Mouse (Mus musculus) lung, embryonic 14.5 days (tissue): Measurements from ENCODE around the gene Phf14. TPM values are rescaled to one million over a fixed set of nuclear protein-coding genes. Genes with fewer than 3 reads are reported as not detected.

Source experiments
- ATAC-seq: fragments of 200-750 bp; cut with Nextera tagmentation; 2 replicates; pipeline ENCODE4 v1.8.0; 2017; ENCODE audit warnings: mild to moderate bottlenecking, moderate TSS enrichment, moderate library complexity; ENCODE audit not compliant: insufficient read depth
- DNase-seq: peaks from one replicate; pipeline ENCODE4 v3.0.0-alpha.2; 2015
- H3K27ac ChIP-seq: fragments of 300-500 bp; sonication (generic); 2 replicates; pipeline ENCODE4 v1.5.1; 2014; ENCODE audit warnings: low read depth, mild to moderate bottlenecking, moderate library complexity
- H3K27me3 ChIP-seq: fragments of 300-500 bp; sonication (generic); 2 replicates; pipeline ENCODE4 v1.6.1; 2014; ENCODE audit warnings: low read length, control low read depth; ENCODE audit not compliant: insufficient read depth
- H3K36me3 ChIP-seq: fragments of 300-500 bp; sonication (generic); 2 replicates; pipeline ENCODE4 v1.6.1; 2014; ENCODE audit warnings: control low read depth; ENCODE audit not compliant: insufficient read depth
- H3K4me1 ChIP-seq: fragments of 300-500 bp; sonication (generic); 2 replicates; pipeline ENCODE4 v1.6.1; 2014; ENCODE audit warnings: antibody characterized with exemption, control low read depth; ENCODE audit not compliant: insufficient read depth
- H3K4me2 ChIP-seq: fragments of 300-500 bp; sonication (generic); 2 replicates; pipeline ENCODE4 v1.6.1; 2014; ENCODE audit warnings: mild to moderate bottlenecking
- H3K4me3 ChIP-seq: fragments of 300-500 bp; sonication (generic); 2 replicates; pipeline ENCODE4 v1.5.1; 2014; ENCODE audit warnings: low read depth, low read length
- H3K9ac ChIP-seq: fragments of 300-500 bp; sonication (generic); 2 replicates; pipeline ENCODE4 v1.6.1; 2014
- H3K9me3 ChIP-seq: fragments of 300-500 bp; sonication (generic); 2 replicates; pipeline ENCODE4 v1.6.1; 2016; ENCODE audit warnings: low read depth, low read length, control low read depth
- CTCF ChIP-seq: IDR thresholded peaks from 2 replicates; pipeline ENCODE4 v1.5.1; 2016; ENCODE audit warnings: antibody characterized with exemption, low read depth
- WGBS: fragments of 180-500 bp; shearing (Covaris S2); extraction: QIAGEN DNeasy Blood & Tissue Kit; methylation state at CpG from one replicate; pipeline ENCODE4 v1.1.7; 2014; 5-methylcytosine and 5-hydroxymethylcytosine counted together
- polyA plus RNA-seq: library from polyadenylated mRNA; unstranded; fragments of >200 nt; fragmentation: Nextera tagmentation; extraction: Ambion mirVana; gene quantifications from 2 replicates; pipeline ENCODE4 v1.2.1, GENCODE M21; 2014

Phf14 gene
- polyA plus RNA-seq, 1 experiment from 2014 or later, result 71.6 TPM

GRCm38 (mm10) chr6:12058717-12059116 is 151.1 kb downstream of the Phf14 start:
- no peak for TF ChIP-seq CTCF
- ATAC-seq, result no peak
- 85% methylated on average over 5 of the region's 5 CpGs for WGBS

GRCm38 (mm10) chr6:12059971-12060370 is 152.4 kb downstream of the Phf14 start:
- Histone ChIP-seq H3K9me3 (no peaks in the 10 kb centered on the region), H3K9ac (no peak overlapping the region), H3K4me3 (no peak overlapping the region), H3K27me3 (no peaks in the 10 kb centered on the region), H3K4me1 (no peaks in the 10 kb centered on the region), H3K27ac (no peak overlapping the region), H3K4me2 (no peak overlapping the region), H3K36me3 (0 out of 2 replicates have a peak, but pooled peaks cover 16% of the 10 kb centered on the region)
- no peak for DNase-seq
- no peak for TF ChIP-seq CTCF
- 86% methylated on average over 7 of the region's 7 CpGs for WGBS
- no peak for ATAC-seq

More at GRCm38 (mm10) chr6:12058717-12059116, 151.1 kb downstream of the Phf14 start:
- Histone ChIP-seq H3K9me3 (no peaks in the 10 kb centered on the region), H3K36me3 (0 out of 2 replicates have a peak, but pooled peaks cover 16% of the 10 kb centered on the region), H3K4me3 (no peak overlapping the region), H3K27ac (no peak overlapping the region), H3K4me2 (no peak overlapping the region), H3K4me1 (no peaks in the 10 kb centered on the region), H3K9ac (no peak overlapping the region), H3K27me3 (no peaks in the 10 kb centered on the region)
- DNase-seq, result no peak

- Histone ChIP-seq H3K36me3 (0 out of 2 replicates have a peak, but pooled peaks cover 12% of the 10 kb centered on the region), H3K27me3 (no peaks in the 10 kb centered on the region), H3K9me3 (no peaks in the 10 kb centered on the region), H3K4me1 (no peaks in the 10 kb centered on the region), H3K4me2 (no peak overlapping the region), H3K9ac (no peak overlapping the region), H3K27ac (no peak overlapping the region), H3K4me3 (no peak overlapping the region)
- ATAC-seq, result no peak
- WGBS, result 73% methylated on average over 9 of the region's 9 CpGs
- DNase-seq, result no peak
- TF ChIP-seq CTCF, result no peak
These were observed 153.0 kb downstream of the Phf14 start for GRCm38 (mm10) chr6:12060452-12061140.

- H3K9me3 ChIP-seq, result no peaks in the 10 kb centered on the region
- no peaks in the 10 kb centered on the region for H3K4me1 ChIP-seq
- ATAC-seq (no peak), DNase-seq (no peak)
- no peaks in the 10 kb centered on the region for H3K36me3 ChIP-seq
- no peak overlapping the region for H3K27ac ChIP-seq
- no peaks in the 10 kb centered on the region for H3K27me3 ChIP-seq
- 84% methylated on average over 4 of the region's 4 CpGs for WGBS
- no peak overlapping the region for H3K9ac ChIP-seq
- no peak for TF ChIP-seq CTCF
- no peak overlapping the region for H3K4me3 ChIP-seq
- no peak overlapping the region for H3K4me2 ChIP-seq
These were observed 160.3 kb downstream of the Phf14 start for GRCm38 (mm10) chr6:12067956-12068355.

GRCm38 (mm10) chr6:12069357-12069756 is 161.7 kb downstream of the Phf14 start:
- 62% methylated on average over 2 of the region's 2 CpGs for whole genome bisulfite sequencing
- Histone ChIP-seq H3K4me3 (no peak overlapping the region), H3K4me1 (no peaks in the 10 kb centered on the region), H3K9me3 (no peaks in the 10 kb centered on the region), H3K9ac (no peak overlapping the region), H3K36me3 (no peaks in the 10 kb centered on the region), H3K4me2 (no peak overlapping the region), H3K27ac (no peak overlapping the region), H3K27me3 (no peaks in the 10 kb centered on the region)
- DNase-seq (no peak), ATAC-seq (no peak)
- no peak for TF ChIP-seq CTCF

- H3K9me3 ChIP-seq, result no peaks in the 10 kb centered on the region
- no peaks in the 10 kb centered on the region for H3K27me3 ChIP-seq
- 87% methylated on average over 5 of the region's 5 CpGs for WGBS
- DNase-seq (no peak), ATAC-seq (no peak)
- H3K27ac ChIP-seq, result no peak overlapping the region
- no peak overlapping the region for H3K9ac ChIP-seq
- H3K4me3 ChIP-seq, result no peak overlapping the region
- no peak for TF ChIP-seq CTCF
- H3K4me1 ChIP-seq, result no peaks in the 10 kb centered on the region
- no peak overlapping the region for H3K4me2 ChIP-seq
- H3K36me3 ChIP-seq, result no peaks in the 10 kb centered on the region
These were observed 167.0 kb downstream of the Phf14 start for GRCm38 (mm10) chr6:12074599-12074998.

- WGBS, result 44% methylated on average over 7 of the region's 7 CpGs
- H3K9ac ChIP-seq, result no peak overlapping the region
- H3K27me3 ChIP-seq, result no peaks in the 10 kb centered on the region
- no peaks in the 10 kb centered on the region for H3K9me3 ChIP-seq
- ATAC-seq (peak; percentile 62; the same call in 1 of the 2 replicates), DNase-seq (peak; percentile 44)
- H3K4me1 ChIP-seq, result no peaks in the 10 kb centered on the region
- no peak overlapping the region for H3K4me2 ChIP-seq
- no peak for TF ChIP-seq CTCF
- H3K36me3 ChIP-seq, result peaks cover 11% of the 10 kb centered on the region; the same call in 1 of the 2 replicates
- H3K4me3 ChIP-seq, result no peak overlapping the region
- H3K27ac ChIP-seq, result no peak overlapping the region
These were observed 169.7 kb downstream of the Phf14 start for GRCm38 (mm10) chr6:12077338-12077737.
